Mouse (Mus musculus): Measurements from ENCODE around the gene Catsperg1. TPM values are rescaled to one million over a fixed set of nuclear protein-coding genes. Genes with fewer than 3 reads are reported as not detected.
"Not testable (repeated sequence)": the region's sequence is repeated elsewhere in the genome, so short reads cannot be mapped to it uniquely, and the experiment has no call there.

Gene Catsperg1
- polyA plus RNA-seq, 1 experiment from 2014 or later: 2.5 TPM

GRCm38 (mm10) chr7:29154018-29154720 lies 59.7 kb downstream of the Catsperg1 start:
- H3K9ac ChIP-seq (replicated peaks; ENCODE audit: low read depth, low read length): no peak overlapping the region
- peaks cover 8% of the 10 kb centered on the region; the same call in 1 of the 2 replicates for H3K4me1 ChIP-seq (replicated peaks; ENCODE audit: control insufficient read depth, insufficient read depth, low read length)
- H3K4me3 ChIP-seq (replicated peaks; ENCODE audit: low read length): no peak overlapping the region
- WGBS: 95% methylated on average over 14 of the region's 14 CpGs
- H3K27ac ChIP-seq (ENCODE audit: low read length): no peak overlapping the region
- 0 out of 2 replicates have a peak, but pooled peaks cover 3% of the 10 kb centered on the region for H3K27me3 ChIP-seq (replicated peaks; ENCODE audit: control insufficient read depth, insufficient read depth, low read length)
- no peaks in the 10 kb centered on the region for H3K36me3 ChIP-seq (ENCODE audit: control insufficient read depth, insufficient read depth)
- no peaks in the 10 kb centered on the region for H3K9me3 ChIP-seq (ENCODE audit: control insufficient read depth, low read length)
- no peak overlapping the region for H3K4me2 ChIP-seq (ENCODE audit: low read length)
- ATAC-seq: no peak

DNA sequence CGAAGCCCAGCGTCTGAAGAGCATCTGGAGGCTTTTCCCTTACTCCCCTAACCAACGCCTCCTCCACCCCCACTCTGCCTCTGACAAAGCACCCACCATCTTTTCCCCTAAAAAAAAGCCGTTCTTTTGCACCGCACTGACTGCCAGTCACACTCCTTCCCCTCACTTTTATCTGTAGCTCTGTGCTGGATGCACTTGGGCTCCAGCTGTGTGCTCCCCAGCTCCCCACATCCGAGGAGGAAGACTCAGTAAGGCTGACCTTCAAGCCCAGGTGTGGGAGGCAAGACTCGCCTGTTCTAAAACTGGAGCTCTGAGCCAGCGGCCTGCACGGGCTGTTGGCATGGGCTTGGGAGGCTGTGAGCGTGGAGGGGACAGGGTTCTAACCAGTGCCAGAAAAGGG lies 62.3 kb downstream of the Catsperg1 start:
- no peaks in the 10 kb centered on the region for H3K27me3 ChIP-seq (replicated peaks; ENCODE audit: control insufficient read depth, insufficient read depth, low read length)
- no peaks in the 10 kb centered on the region for H3K9me3 ChIP-seq (ENCODE audit: control insufficient read depth, low read length)
- no peak overlapping the region for H3K9ac ChIP-seq (replicated peaks; ENCODE audit: low read depth, low read length)
- H3K27ac ChIP-seq (ENCODE audit: low read length): no peak overlapping the region
- peaks cover 7% of the 10 kb centered on the region; the same call in 1 of the 2 replicates for H3K4me1 ChIP-seq (replicated peaks; ENCODE audit: control insufficient read depth, insufficient read depth, low read length)
- WGBS: 68% methylated on average over 10 of the region's 10 CpGs
- H3K4me2 ChIP-seq (ENCODE audit: low read length): no peak overlapping the region
- H3K4me3 ChIP-seq (replicated peaks; ENCODE audit: low read length): no peak overlapping the region
- ATAC-seq: no peak
- no peaks in the 10 kb centered on the region for H3K36me3 ChIP-seq (ENCODE audit: control insufficient read depth, insufficient read depth)

GRCm38 (mm10) chr7:29148771-29149170 lies 65.1 kb downstream of the Catsperg1 start:
- H3K27me3 ChIP-seq (replicated peaks; ENCODE audit: control insufficient read depth, insufficient read depth, low read length): no peaks in the 10 kb centered on the region
- no peaks in the 10 kb centered on the region for H3K4me1 ChIP-seq (replicated peaks; ENCODE audit: control insufficient read depth, insufficient read depth, low read length)
- H3K9ac ChIP-seq (replicated peaks; ENCODE audit: low read depth, low read length): no peak overlapping the region
- H3K4me3 ChIP-seq (replicated peaks; ENCODE audit: low read length): no peak overlapping the region
- 89% methylated on average over 15 of the region's 15 CpGs for WGBS
- H3K9me3 ChIP-seq (ENCODE audit: control insufficient read depth, low read length): no peaks in the 10 kb centered on the region
- no peaks in the 10 kb centered on the region for H3K36me3 ChIP-seq (ENCODE audit: control insufficient read depth, insufficient read depth)
- H3K4me2 ChIP-seq (ENCODE audit: low read length): no peak overlapping the region
- no peak overlapping the region for H3K27ac ChIP-seq (ENCODE audit: low read length)
- ATAC-seq: no peak

DNA sequence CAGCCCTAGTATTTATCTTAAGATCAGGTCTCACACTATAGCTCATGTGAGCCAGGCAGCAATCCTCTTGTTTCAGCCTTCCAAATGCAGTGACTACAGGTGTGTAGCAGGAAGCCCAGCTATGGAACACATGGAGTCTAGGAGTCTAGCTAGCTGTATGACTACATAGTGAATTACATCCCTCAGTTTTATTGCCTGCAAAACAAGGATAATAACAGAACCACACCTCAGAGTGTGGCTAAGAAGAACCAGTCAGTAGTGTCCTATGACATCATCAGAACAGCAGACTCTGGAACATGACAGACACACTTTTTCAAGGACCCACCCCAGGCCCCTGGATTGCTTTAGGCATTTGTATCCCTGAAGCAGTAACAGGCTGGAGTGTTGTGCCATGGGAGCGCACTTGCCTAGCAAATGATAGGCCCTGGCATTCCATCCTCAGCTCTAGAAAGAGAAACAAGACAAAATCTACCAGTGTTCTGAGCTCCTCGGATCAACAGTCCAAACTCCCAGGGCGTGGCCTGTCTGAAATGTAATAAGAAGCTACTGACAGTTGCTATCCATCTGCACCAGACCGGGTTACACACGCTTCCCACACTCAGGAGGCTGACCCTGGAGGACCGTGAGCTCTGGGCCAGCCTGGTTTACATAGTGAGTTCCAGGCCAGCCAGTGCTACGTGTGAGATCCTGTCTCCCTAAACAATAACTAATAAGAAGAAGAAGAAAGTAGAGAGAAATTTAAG lies 67.0 kb downstream of the Catsperg1 start:
- H3K4me3 ChIP-seq (replicated peaks; ENCODE audit: low read length): no peak overlapping the region
- no peak for ATAC-seq

DNA sequence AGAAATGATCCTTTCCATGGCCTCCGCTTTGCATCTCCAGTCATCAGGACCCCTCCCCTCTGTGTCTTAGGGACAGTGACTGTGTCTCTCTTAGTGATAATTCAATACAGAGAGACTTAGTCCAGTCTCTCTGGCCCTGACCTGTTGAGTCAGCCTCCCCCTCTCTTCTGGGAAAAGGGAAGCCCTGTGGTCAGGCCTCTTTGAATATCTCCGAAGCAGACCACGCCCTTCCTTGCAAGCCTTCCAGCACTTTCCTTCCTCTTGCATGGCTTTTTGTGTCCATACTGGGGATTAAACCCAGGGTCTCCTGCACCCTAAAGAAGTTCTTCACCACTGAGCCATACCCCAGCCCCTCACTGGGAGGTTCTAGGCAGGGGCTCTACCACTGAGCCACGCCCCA lies 69.8 kb downstream of the Catsperg1 start:
- no peak for ATAC-seq
- no peak overlapping the region for H3K9ac ChIP-seq (replicated peaks; ENCODE audit: low read depth, low read length)
- H3K27me3 ChIP-seq (replicated peaks; ENCODE audit: control insufficient read depth, insufficient read depth, low read length): no peaks in the 10 kb centered on the region
- H3K27ac ChIP-seq (ENCODE audit: low read length): no peak overlapping the region
- H3K4me2 ChIP-seq (ENCODE audit: low read length): no peak overlapping the region
- H3K4me3 ChIP-seq (replicated peaks; ENCODE audit: low read length): no peak overlapping the region
- no peaks in the 10 kb centered on the region for H3K36me3 ChIP-seq (ENCODE audit: control insufficient read depth, insufficient read depth)
- H3K9me3 ChIP-seq (ENCODE audit: control insufficient read depth, low read length): no peaks in the 10 kb centered on the region
- no peaks in the 10 kb centered on the region for H3K4me1 ChIP-seq (replicated peaks; ENCODE audit: control insufficient read depth, insufficient read depth, low read length)
- WGBS: 84% methylated on average over 4 of the region's 4 CpGs

More for the DNA sequence above, 67.0 kb downstream of the Catsperg1 start:
- Histone ChIP-seq H3K9ac (replicated peaks; ENCODE audit: low read depth, low read length) (no peak overlapping the region), H3K4me1 (replicated peaks; ENCODE audit: control insufficient read depth, insufficient read depth, low read length) (no peaks in the 10 kb centered on the region), H3K4me2 (ENCODE audit: low read length) (no peak overlapping the region), H3K27me3 (replicated peaks; ENCODE audit: control insufficient read depth, insufficient read depth, low read length) (no peaks in the 10 kb centered on the region), H3K27ac (ENCODE audit: low read length) (no peak overlapping the region), H3K9me3 (ENCODE audit: control insufficient read depth, low read length) (no peaks in the 10 kb centered on the region), H3K36me3 (ENCODE audit: control insufficient read depth, insufficient read depth) (no peaks in the 10 kb centered on the region)
- 90% methylated on average over 7 of the region's 7 CpGs for WGBS

DNA sequence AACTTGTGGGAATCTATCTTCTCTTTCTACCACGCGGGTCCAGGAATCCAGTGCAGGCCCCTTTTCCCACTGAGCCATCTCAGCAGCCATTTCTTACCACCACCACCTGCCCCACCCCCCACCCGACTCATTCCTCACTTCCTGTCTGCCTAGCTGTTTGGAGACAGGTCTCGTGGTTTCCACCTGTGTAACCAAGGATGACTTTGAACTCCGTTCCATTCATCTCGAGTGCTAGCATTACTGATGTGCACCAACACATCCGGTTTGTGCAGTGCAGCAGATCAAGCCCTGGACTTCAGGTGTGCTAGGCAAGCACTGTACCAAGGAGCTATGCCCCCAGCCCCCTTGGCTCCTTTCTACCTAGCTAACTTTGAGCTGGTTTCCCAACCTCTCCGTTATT lies 72.4 kb downstream of the Catsperg1 start:
- H3K9me3 ChIP-seq (ENCODE audit: control insufficient read depth, low read length): no peaks in the 10 kb centered on the region
- 88% methylated on average over 8 of the region's 8 CpGs for WGBS
- no peak overlapping the region for H3K4me2 ChIP-seq (ENCODE audit: low read length)
- H3K9ac ChIP-seq (replicated peaks; ENCODE audit: low read depth, low read length): no peak overlapping the region
- ATAC-seq: no peak
- no peak overlapping the region for H3K4me3 ChIP-seq (replicated peaks; ENCODE audit: low read length)
- no peak overlapping the region for H3K27ac ChIP-seq (ENCODE audit: low read length)
- H3K27me3 ChIP-seq (replicated peaks; ENCODE audit: control insufficient read depth, insufficient read depth, low read length): no peaks in the 10 kb centered on the region
- no peaks in the 10 kb centered on the region for H3K36me3 ChIP-seq (ENCODE audit: control insufficient read depth, insufficient read depth)
- no peaks in the 10 kb centered on the region for H3K4me1 ChIP-seq (replicated peaks; ENCODE audit: control insufficient read depth, insufficient read depth, low read length)

GRCm38 (mm10) chr7:29139237-29139636 lies 74.6 kb downstream of the Catsperg1 start:
- not testable (repeated sequence) for H3K36me3 ChIP-seq (ENCODE audit: control insufficient read depth, insufficient read depth); H3K4me3 ChIP-seq (replicated peaks; ENCODE audit: low read length); H3K27me3 ChIP-seq (replicated peaks; ENCODE audit: control insufficient read depth, insufficient read depth, low read length); H3K9me3 ChIP-seq (ENCODE audit: control insufficient read depth, low read length); H3K9ac ChIP-seq (replicated peaks; ENCODE audit: low read depth, low read length); H3K4me1 ChIP-seq (replicated peaks; ENCODE audit: control insufficient read depth, insufficient read depth, low read length); ATAC-seq; H3K27ac ChIP-seq (ENCODE audit: low read length); H3K4me2 ChIP-seq (ENCODE audit: low read length)
- WGBS: 96% methylated on average over 3 of the region's 4 CpGs

DNA sequence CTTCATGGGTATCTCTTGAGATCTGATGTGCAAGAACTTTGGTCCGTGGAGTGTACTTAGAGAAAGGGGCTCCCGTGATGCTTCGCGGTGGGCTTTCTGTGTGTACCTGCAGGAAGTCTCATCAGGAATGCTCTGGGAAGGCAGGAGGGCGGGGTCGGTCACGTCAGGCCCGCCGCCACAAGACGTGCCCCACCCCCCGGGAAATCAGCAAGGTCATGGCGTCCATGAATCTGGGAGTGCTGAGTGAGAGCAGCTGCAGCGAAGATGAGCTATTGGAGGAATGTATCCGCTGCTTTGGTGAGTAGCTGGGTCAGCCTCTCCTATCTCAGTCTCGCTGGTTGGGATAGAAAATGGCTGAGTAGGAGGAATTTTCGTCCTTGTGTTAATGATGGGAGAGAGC lies 76.4 kb downstream of the Catsperg1 start:
- whole genome bisulfite sequencing: 46% methylated on average over 16 of the region's 16 CpGs

GRCm38 (mm10) chr7:29134693-29135386 lies 79.0 kb downstream of the Catsperg1 start, which contains the start of gene Rasgrp4:
TSS of gene Rasgrp4 (plus strand) at chr7:29134851.
- peak; percentile 28; the same call in 1 of the 2 replicates for ATAC-seq
- Histone ChIP-seq H3K4me3 (replicated peaks; ENCODE audit: low read length) (peak within 1 kb of the TSS; percentile 30), H3K27me3 (replicated peaks; ENCODE audit: control insufficient read depth, insufficient read depth, low read length) (no peaks in the 10 kb centered on the region), H3K4me2 (ENCODE audit: low read length) (peak within 1 kb of the TSS; percentile 49), H3K36me3 (ENCODE audit: control insufficient read depth, insufficient read depth) (no peaks in the 10 kb centered on the region), H3K27ac (ENCODE audit: low read length) (no peak within 1 kb of the TSS), H3K9me3 (ENCODE audit: control insufficient read depth, low read length) (no peaks in the 10 kb centered on the region), H3K4me1 (replicated peaks; ENCODE audit: control insufficient read depth, insufficient read depth, low read length) (peaks cover 8% of the 10 kb centered on the region; the same call in 1 of the 2 replicates), H3K9ac (replicated peaks; ENCODE audit: low read depth, low read length) (no peak within 1 kb of the TSS)
- 2% methylated on average over 9 of the region's 20 CpGs for WGBS

More for the DNA sequence above, 76.4 kb downstream of the Catsperg1 start:
- no peak overlapping the region for H3K27ac ChIP-seq (ENCODE audit: low read length)
- no peak overlapping the region for H3K9ac ChIP-seq (replicated peaks; ENCODE audit: low read depth, low read length)
- no peaks in the 10 kb centered on the region for H3K36me3 ChIP-seq (ENCODE audit: control insufficient read depth, insufficient read depth)
- peaks cover 8% of the 10 kb centered on the region; the same call in 1 of the 2 replicates for H3K4me1 ChIP-seq (replicated peaks; ENCODE audit: control insufficient read depth, insufficient read depth, low read length)
- no peak overlapping the region for H3K4me2 ChIP-seq (ENCODE audit: low read length)
- H3K4me3 ChIP-seq (replicated peaks; ENCODE audit: low read length): no peak overlapping the region
- H3K27me3 ChIP-seq (replicated peaks; ENCODE audit: control insufficient read depth, insufficient read depth, low read length): no peaks in the 10 kb centered on the region
- ATAC-seq: no peak
- H3K9me3 ChIP-seq (ENCODE audit: control insufficient read depth, low read length): no peaks in the 10 kb centered on the region
